Comparison of ENCODE assay signal across 8 mouse cellular contexts in genomic region chrX:162791392-162791791, GRCm38 (mm10). TPM values are rescaled to one million over a fixed set of nuclear protein-coding genes. Genes with fewer than 3 reads are reported as not detected.
DNase-seq lines count a peak whose midpoint lies in the region; TF ChIP-seq lines count a peak whose summit lies in the region.
"Not testable (repeated sequence)": the region's sequence is repeated elsewhere in the genome, so short reads cannot be mapped to it uniquely, and the experiment has no call there.

No protein-coding gene starts in this region.

- H3K4me3 ChIP-seq in liver, adult 2 months (ENCODE audit: insufficient read depth, low read depth, low read length), result not testable (repeated sequence)

- H3K9ac ChIP-seq in liver, adult 2 months (ENCODE audit: low read depth, low read length), result not testable (repeated sequence)

- not testable (repeated sequence) for H3K27ac ChIP-seq in liver, adult 2 months (replicated peaks; ENCODE audit: insufficient read depth, low read depth, low read length)

- 83% methylated on average over 5 of the region's 5 CpGs for WGBS in liver, adult 2 months

- peak; percentile 45 for DNase-seq in CD4-positive, CD25-positive, alpha-beta regulatory T cell, adult 2 months (ENCODE audit: low read depth, low spot score)
- peak; percentile 24 for DNase-seq in ZHBTc4 (ENCODE audit: low read depth, low spot score)
- peak; percentile 7 for DNase-seq in heart, postnatal 4 days
- peak; percentile 6 for DNase-seq in kidney, postnatal 10 days
- DNase-seq in liver, adult 2 months (ENCODE audit: extremely low read depth, low read depth, low spot score), result peak; percentile 15
- DNase-seq in mesoderm, embryonic 11.5 days (ENCODE audit: low read depth, low spot score), result peak; percentile 2
- DNase-seq in testis, postnatal 10 days (ENCODE audit: low spot score), result peak; percentile 36
- peak; percentile 3 for DNase-seq in urinary bladder, postnatal 14 days (ENCODE audit: low spot score)

- peaks cover 27% of the 10 kb centered on the region for H3K36me3 ChIP-seq in liver, adult 2 months (ENCODE audit: control insufficient read depth, insufficient read depth, low read length)

- H3K27me3 ChIP-seq in liver, adult 2 months (ENCODE audit: control insufficient read depth, insufficient read depth, low read length), result not testable (repeated sequence)

- not testable (repeated sequence) for H3K79me2 ChIP-seq in liver, adult 2 months (ENCODE audit: control insufficient read depth, insufficient read depth, low read length)

- not testable (repeated sequence) for TF ChIP-seq CTCF in liver, adult 2 months (IDR thresholded peaks at IDR 0.05; ENCODE audit: low read depth, low read length)

- TF ChIP-seq POLR2A in liver, adult 2 months (IDR thresholded peaks at IDR 0.05; ENCODE audit: extremely low read depth, insufficient read depth, low read length), result not testable (repeated sequence)

- H3K4me1 ChIP-seq in liver, adult 2 months (ENCODE audit: control insufficient read depth, insufficient read depth, low read length), result not testable (repeated sequence)

RNA-seq across cellular contexts. Expression of gene Rbbp7, which starts 31.2 kb away (rescaled TPM):
- 100 to 1,000 TPM; 246 to 256 TPM for total RNA-seq in heart, postnatal 4 days (2021)
- total RNA-seq in liver, adult 2 months (2014; rRNA removed), result 64.0 and 66.7 TPM in 2 replicates
- polyA plus RNA-seq in liver, adult 2 months (2012; rRNA removed), result 23.5 and 25.4 TPM in 2 replicates

RNA-seq across cellular contexts. Expression of gene Txlng, which starts 37.9 kb away (rescaled TPM):
- 1 to 10 TPM; 9.0 TPM for total RNA-seq in heart, postnatal 4 days (2021)
- total RNA-seq in liver, adult 2 months (2014; rRNA removed), result 18.0 and 20.0 TPM in 2 replicates
- 3.1 and 3.5 TPM in 2 replicates for polyA plus RNA-seq in liver, adult 2 months (2012; rRNA removed)
